Mouse (Mus musculus) hindbrain, embryonic 13.5 days (tissue): ENCODE measurements around the gene Rundc3a. TPM values are rescaled to one million over a fixed set of nuclear protein-coding genes. Genes with fewer than 3 reads are reported as not detected.

Experiments used
- ATAC-seq: fragments of 200-750 bp; cut with Nextera tagmentation; 2 replicates; pipeline ENCODE4 v1.8.0; 2017; ENCODE audit warnings: moderate TSS enrichment; ENCODE audit not compliant: low FRiP score
- H3K27ac ChIP-seq: fragments of 300-500 bp; sonication (generic); 2 replicates; pipeline ENCODE4 v1.5.1; 2015; ENCODE audit warnings: inconsistent platforms, mild to moderate bottlenecking, moderate library complexity
- H3K27me3 ChIP-seq: fragments of 300-500 bp; sonication (generic); 2 replicates; pipeline ENCODE4 v1.6.1; 2015; ENCODE audit warnings: mild to moderate bottlenecking, inconsistent platforms
- H3K36me3 ChIP-seq: fragments of 300-500 bp; sonication (generic); 2 replicates; pipeline ENCODE4 v1.6.1; 2015; ENCODE audit warnings: mild to moderate bottlenecking, inconsistent platforms
- H3K4me1 ChIP-seq: fragments of 300-500 bp; sonication (generic); replicated peaks from 2 replicates; pipeline ENCODE4 v1.6.1; 2015; ENCODE audit warnings: inconsistent platforms
- H3K4me2 ChIP-seq: fragments of 300-500 bp; sonication (generic); 2 replicates; pipeline ENCODE4 v1.6.1; 2015; ENCODE audit warnings: inconsistent platforms, mild to moderate bottlenecking, moderate library complexity
- H3K4me3 ChIP-seq: fragments of 300-500 bp; sonication (generic); 2 replicates; pipeline ENCODE4 v1.5.1; 2015; ENCODE audit warnings: mild to moderate bottlenecking, inconsistent platforms
- H3K9ac ChIP-seq: fragments of 300-500 bp; sonication (generic); 2 replicates; pipeline ENCODE4 v1.6.1; 2015; ENCODE audit warnings: mild to moderate bottlenecking, inconsistent platforms
- H3K9me3 ChIP-seq: fragments of 300-500 bp; sonication (generic); 2 replicates; pipeline ENCODE4 v1.6.1; 2016; ENCODE audit warnings: inconsistent platforms
- WGBS: fragments of 180-500 bp; shearing (Covaris S2); methylation state at CpG from one replicate; pipeline ENCODE4 v1.1.7; 2015; 5-methylcytosine and 5-hydroxymethylcytosine counted together
- polyA plus RNA-seq: library from polyadenylated mRNA; unstranded; fragments of >200 nt; fragmentation: Nextera tagmentation; extraction: Ambion mirVana; gene quantifications from 2 replicates; pipeline ENCODE4 v1.2.1, GENCODE M21; 2015

Rundc3a gene
- polyA plus RNA-seq, 1 experiment from 2014 or later: 144 TPM

- no peaks in the 10 kb centered on the region for H3K9me3 ChIP-seq
- no peak overlapping the region for H3K9ac ChIP-seq
- H3K27me3 ChIP-seq: 0 out of 2 replicates have a peak, but pooled peaks cover 10% of the 10 kb centered on the region
- no peak overlapping the region for H3K4me2 ChIP-seq
- no peak overlapping the region for H3K4me3 ChIP-seq
- peaks cover 5% of the 10 kb centered on the region for H3K4me1 ChIP-seq
- no peak for ATAC-seq
- no peaks in the 10 kb centered on the region for H3K36me3 ChIP-seq
- no peak overlapping the region for H3K27ac ChIP-seq
- WGBS: 83% methylated on average over 6 of the region's 6 CpGs
Measured at GRCm38 (mm10) chr11:102424666-102425065, 31.5 kb downstream of the Rundc3a start.

DNA sequence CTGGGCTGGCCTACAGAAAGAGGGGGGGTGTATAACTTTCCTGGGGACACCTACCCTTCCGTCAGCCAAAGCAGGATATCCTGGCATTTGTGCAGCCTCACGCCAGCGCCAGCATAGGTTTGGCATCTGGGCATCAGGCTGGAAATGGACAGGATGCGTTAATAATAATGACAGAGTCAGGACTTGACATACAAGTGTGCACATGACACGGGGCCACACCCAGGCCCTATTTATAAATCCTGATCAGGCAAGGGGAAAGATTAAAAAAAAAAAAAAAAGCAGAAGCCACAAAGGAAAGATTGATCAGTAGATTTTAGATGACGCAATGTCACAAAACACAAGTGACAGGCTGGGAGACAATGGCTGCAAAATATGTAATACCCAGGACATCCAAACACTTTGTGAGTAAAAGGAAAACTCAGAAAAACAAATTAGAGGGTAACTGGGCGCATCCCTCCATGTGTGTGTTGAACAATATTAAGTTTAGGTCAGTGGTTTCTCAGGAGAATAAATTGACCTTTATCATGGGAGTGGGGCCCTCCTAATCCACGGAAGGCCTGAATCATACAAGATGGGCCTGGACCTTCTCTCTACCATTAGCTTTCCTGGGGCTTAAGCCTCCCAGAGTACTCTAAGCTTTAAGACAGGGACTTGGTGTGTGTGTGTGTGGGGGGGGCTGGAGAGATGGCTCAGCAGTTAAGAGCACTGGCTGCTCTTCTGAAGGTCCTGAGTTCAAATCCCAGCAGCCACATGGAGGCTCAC, 32.5 kb downstream of the Rundc3a start:
- WGBS: 82% methylated on average over 8 of the region's 8 CpGs
- H3K4me1 ChIP-seq: peaks cover 11% of the 10 kb centered on the region

GRCm38 (mm10) chr11:102428981-102429540, 35.9 kb downstream of the Rundc3a start:
- H3K27ac ChIP-seq: no peak overlapping the region
- no peak for ATAC-seq
- no peak overlapping the region for H3K4me3 ChIP-seq
- H3K4me2 ChIP-seq: peak overlapping the region; percentile 95
- no peaks in the 10 kb centered on the region for H3K9me3 ChIP-seq
- peaks cover 12% of the 10 kb centered on the region for H3K36me3 ChIP-seq
- no peak overlapping the region for H3K9ac ChIP-seq
- H3K27me3 ChIP-seq: 0 out of 2 replicates have a peak, but pooled peaks cover 7% of the 10 kb centered on the region
- peaks cover 38% of the 10 kb centered on the region for H3K4me1 ChIP-seq
- WGBS: 73% methylated on average over 8 of the region's 8 CpGs

More for the DNA sequence above, 32.5 kb downstream of the Rundc3a start:
- no peaks in the 10 kb centered on the region for H3K9me3 ChIP-seq
- H3K27ac ChIP-seq: no peak overlapping the region
- H3K9ac ChIP-seq: no peak overlapping the region
- no peaks in the 10 kb centered on the region for H3K36me3 ChIP-seq
- H3K27me3 ChIP-seq: 0 out of 2 replicates have a peak, but pooled peaks cover 10% of the 10 kb centered on the region
- H3K4me3 ChIP-seq: no peak overlapping the region
- no peak overlapping the region for H3K4me2 ChIP-seq
- ATAC-seq: no peak

- WGBS: 51% methylated on average over 3 of the region's 3 CpGs
- Histone ChIP-seq H3K9me3 (no peaks in the 10 kb centered on the region), H3K27ac (peak overlapping the region; percentile 56; the same call in 1 of the 2 replicates), H3K36me3 (peaks cover 13% of the 10 kb centered on the region), H3K4me2 (peak overlapping the region; percentile 95), H3K4me3 (peak overlapping the region; percentile 63), H3K4me1 (peaks cover 41% of the 10 kb centered on the region), H3K9ac (peak overlapping the region; percentile 71), H3K27me3 (0 out of 2 replicates have a peak, but pooled peaks cover 7% of the 10 kb centered on the region)
- no peak for ATAC-seq
Measured at GRCm38 (mm10) chr11:102429551-102429950, 36.3 kb downstream of the Rundc3a start.

- Histone ChIP-seq H3K9ac (peak within 1 kb of the TSS; percentile 76), H3K27ac (peak within 1 kb of the TSS; percentile 84), H3K4me3 (peak within 1 kb of the TSS; percentile 63), H3K36me3 (peaks cover 21% of the 10 kb centered on the region), H3K27me3 (0 out of 2 replicates have a peak, but pooled peaks cover 7% of the 10 kb centered on the region), H3K9me3 (no peaks in the 10 kb centered on the region), H3K4me2 (peak within 1 kb of the TSS; percentile 95), H3K4me1 (peaks cover 41% of the 10 kb centered on the region)
- peak; percentile 90 for ATAC-seq
- under 1% methylated on average over 29 of the region's 29 CpGs for WGBS
Measured at GRCm38 (mm10) chr11:102430121-102431017, 37.2 kb downstream of the Rundc3a start, which contains the start of gene Grn. TSS of gene Grn (plus strand) at chr11:102430315.

- H3K36me3 ChIP-seq: peaks cover 28% of the 10 kb centered on the region
- H3K9ac ChIP-seq: peak overlapping the region; percentile 76
- 0% methylated on average over 7 of the region's 7 CpGs for WGBS
- no peak for ATAC-seq
- 0 out of 2 replicates have a peak, but pooled peaks cover 7% of the 10 kb centered on the region for H3K27me3 ChIP-seq
- peak overlapping the region; percentile 63 for H3K4me3 ChIP-seq
- peaks cover 48% of the 10 kb centered on the region for H3K4me1 ChIP-seq
- peak overlapping the region; percentile 84 for H3K27ac ChIP-seq
- H3K4me2 ChIP-seq: peak overlapping the region; percentile 95
- no peaks in the 10 kb centered on the region for H3K9me3 ChIP-seq
Measured at GRCm38 (mm10) chr11:102431018-102431645, 37.9 kb downstream of the Rundc3a start.

DNA sequence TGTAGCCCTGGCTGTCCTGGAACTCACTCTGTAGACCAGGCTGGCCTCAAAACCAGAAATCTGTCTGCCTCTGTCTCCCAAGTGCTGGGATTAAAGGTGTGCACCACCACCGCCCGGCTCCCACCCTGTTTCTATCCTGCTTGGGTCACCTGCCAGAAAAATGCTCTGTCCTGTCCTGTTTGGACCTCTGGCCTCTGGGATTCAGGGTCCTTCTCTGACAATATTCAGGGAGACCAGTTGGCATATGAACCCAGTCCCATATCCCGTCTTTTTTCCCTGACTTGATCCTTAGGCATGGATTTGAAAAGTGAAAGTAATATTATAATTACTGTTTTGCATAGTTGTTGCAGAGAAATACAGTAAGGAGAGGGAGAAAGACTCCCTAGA, 38.5 kb downstream of the Rundc3a start:
- 0 out of 2 replicates have a peak, but pooled peaks cover 7% of the 10 kb centered on the region for H3K27me3 ChIP-seq
- WGBS: 87% methylated on average over 3 of the region's 3 CpGs
- no peaks in the 10 kb centered on the region for H3K9me3 ChIP-seq
- ATAC-seq: no peak
- peaks cover 52% of the 10 kb centered on the region for H3K4me1 ChIP-seq
- H3K27ac ChIP-seq: no peak overlapping the region
- H3K4me3 ChIP-seq: no peak overlapping the region
- H3K4me2 ChIP-seq: 0 out of 2 replicates have a peak overlapping the region, but pooled peaks have one; percentile 10
- peaks cover 33% of the 10 kb centered on the region for H3K36me3 ChIP-seq
- peak overlapping the region; percentile 43; the same call in 1 of the 2 replicates for H3K9ac ChIP-seq

DNA sequence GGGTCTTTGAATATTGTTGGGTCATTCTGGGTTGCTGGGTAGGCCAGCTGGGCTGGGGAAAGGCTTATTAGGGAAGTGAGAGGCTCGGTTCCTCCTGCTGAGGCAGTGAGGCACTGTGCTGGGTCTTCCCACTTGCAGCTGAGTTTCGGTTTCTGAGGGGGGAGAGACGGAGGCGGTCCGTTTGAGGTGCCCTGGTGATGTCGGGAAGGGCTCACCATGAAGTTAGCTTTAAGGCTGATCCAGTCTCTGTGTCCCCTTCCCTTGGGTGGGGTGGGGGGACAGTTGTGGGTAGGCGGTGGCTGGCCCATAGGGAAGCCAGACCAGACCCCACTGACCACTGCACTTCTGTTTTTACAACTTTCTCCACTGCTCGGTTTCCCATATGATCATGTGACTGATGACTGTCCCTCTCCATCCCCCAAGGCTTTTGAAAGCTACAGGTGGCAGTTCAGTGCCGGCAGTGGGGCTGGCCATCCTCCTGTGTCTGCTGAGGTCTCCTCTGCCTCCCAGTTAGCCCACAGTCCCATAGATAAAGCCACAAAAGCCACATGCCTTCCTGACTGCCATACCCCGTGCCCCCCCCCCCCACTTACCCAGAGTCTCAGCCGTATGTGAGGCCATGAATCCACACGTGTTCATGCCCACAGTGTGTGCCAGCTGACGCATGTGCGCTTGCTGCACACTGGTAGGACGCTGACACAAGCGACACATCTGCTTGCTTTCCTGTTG, 39.1 kb downstream of the Rundc3a start:
- Histone ChIP-seq H3K9me3 (no peaks in the 10 kb centered on the region), H3K27me3 (0 out of 2 replicates have a peak, but pooled peaks cover 7% of the 10 kb centered on the region), H3K4me1 (peaks cover 57% of the 10 kb centered on the region), H3K36me3 (peaks cover 38% of the 10 kb centered on the region), H3K9ac (peak overlapping the region; percentile 43; the same call in 1 of the 2 replicates), H3K4me2 (0 out of 2 replicates have a peak overlapping the region, but pooled peaks have one; percentile 10), H3K4me3 (no peak overlapping the region), H3K27ac (no peak overlapping the region)
- 68% methylated on average over 16 of the region's 16 CpGs for WGBS
- no peak for ATAC-seq

DNA sequence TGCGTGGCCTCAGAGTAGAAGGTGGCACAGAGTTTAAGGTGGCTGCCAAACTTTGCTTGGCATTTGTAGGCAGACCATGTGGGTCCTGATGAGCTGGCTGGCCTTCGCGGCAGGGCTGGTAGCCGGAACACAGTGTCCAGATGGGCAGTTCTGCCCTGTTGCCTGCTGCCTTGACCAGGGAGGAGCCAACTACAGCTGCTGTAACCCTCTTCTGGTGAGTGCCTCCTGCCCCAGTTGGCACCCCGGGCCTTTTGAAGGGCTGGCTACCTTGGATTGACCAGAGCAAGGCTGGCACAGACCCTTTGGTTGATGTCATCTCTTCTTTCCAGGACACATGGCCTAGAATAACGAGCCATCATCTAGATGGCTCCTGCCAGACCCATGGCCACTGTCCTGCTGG, 39.7 kb downstream of the Rundc3a start:
- Histone ChIP-seq H3K4me3 (no peak overlapping the region), H3K9me3 (no peaks in the 10 kb centered on the region), H3K27ac (no peak overlapping the region), H3K36me3 (peaks cover 45% of the 10 kb centered on the region), H3K4me2 (no peak overlapping the region), H3K27me3 (0 out of 2 replicates have a peak, but pooled peaks cover 6% of the 10 kb centered on the region), H3K9ac (no peak overlapping the region; the same call in 1 of the 2 replicates), H3K4me1 (peaks cover 63% of the 10 kb centered on the region)
- ATAC-seq: no peak
- 93% methylated on average over 6 of the region's 6 CpGs for WGBS

DNA sequence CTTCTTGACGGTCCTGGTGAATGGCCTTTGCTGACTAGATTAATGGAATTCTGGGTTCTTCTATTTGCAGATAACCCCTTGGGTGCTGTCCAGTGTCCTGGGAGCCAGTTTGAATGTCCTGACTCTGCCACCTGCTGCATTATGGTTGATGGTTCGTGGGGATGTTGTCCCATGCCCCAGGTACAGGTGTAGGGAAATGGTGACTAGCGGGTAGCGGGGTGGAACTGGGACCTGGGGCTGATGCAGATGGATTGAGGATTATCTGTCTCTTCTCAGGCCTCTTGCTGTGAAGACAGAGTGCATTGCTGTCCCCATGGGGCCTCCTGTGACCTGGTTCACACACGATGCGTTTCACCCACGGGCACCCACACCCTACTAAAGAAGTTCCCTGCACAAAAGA, 40.7 kb downstream of the Rundc3a start:
- no peak for ATAC-seq
- H3K9me3 ChIP-seq: no peaks in the 10 kb centered on the region
- H3K27me3 ChIP-seq: 0 out of 2 replicates have a peak, but pooled peaks cover under 1% of the 10 kb centered on the region
- peaks cover 73% of the 10 kb centered on the region for H3K4me1 ChIP-seq
- WGBS: 91% methylated on average over 7 of the region's 7 CpGs
- H3K9ac ChIP-seq: no peak overlapping the region
- peaks cover 54% of the 10 kb centered on the region for H3K36me3 ChIP-seq
- no peak overlapping the region for H3K4me3 ChIP-seq
- H3K27ac ChIP-seq: no peak overlapping the region; the same call in 1 of the 2 replicates
- H3K4me2 ChIP-seq: no peak overlapping the region

GRCm38 (mm10) chr11:102434406-102434805, 41.2 kb downstream of the Rundc3a start:
- Histone ChIP-seq H3K4me2 (no peak overlapping the region), H3K27ac (no peak overlapping the region), H3K9ac (no peak overlapping the region), H3K27me3 (0 out of 2 replicates have a peak, but pooled peaks cover 1% of the 10 kb centered on the region), H3K4me3 (no peak overlapping the region), H3K9me3 (no peaks in the 10 kb centered on the region), H3K36me3 (peaks cover 60% of the 10 kb centered on the region), H3K4me1 (peaks cover 76% of the 10 kb centered on the region)
- peak; percentile 9; the same call in 1 of the 2 replicates for ATAC-seq
- 9% methylated on average over 7 of the region's 7 CpGs for WGBS
